Mouse (Mus musculus) heart, adult 2 months (tissue): ENCODE measurements around the gene Cnot1.

Source experiments
- CTCF ChIP-seq: fragments of 200-600 bp; IDR thresholded peaks from 2 replicates; pipeline ENCODE4 v1.8.1; 2022; ENCODE audit warnings: antibody characterized with exemption, mild to moderate bottlenecking, moderate library complexity
- EP300 ChIP-seq: fragments of 200-500 bp; IDR thresholded peaks from 2 replicates; pipeline ENCODE4 v1.6.1; 2011; ENCODE audit warnings: low read depth, low read length, control low read depth; ENCODE audit not compliant: insufficient read depth
- POLR2A ChIP-seq: fragments of 200-500 bp; IDR thresholded peaks from 2 replicates; pipeline ENCODE4 v1.6.1; 2011; ENCODE audit warnings: mild to moderate bottlenecking, low read depth, low read length, control low read depth; ENCODE audit not compliant: insufficient read depth

- no peak for TF ChIP-seq CTCF
- TF ChIP-seq POLR2A: no peak
- TF ChIP-seq EP300: no peak
These were observed 129.1 kb downstream of the Cnot1 start for GRCm38 (mm10) chr8:95678024-95678611.
